Mouse (Mus musculus): ENCODE measurements around the gene Ralbp1.

Gene Ralbp1

DNA sequence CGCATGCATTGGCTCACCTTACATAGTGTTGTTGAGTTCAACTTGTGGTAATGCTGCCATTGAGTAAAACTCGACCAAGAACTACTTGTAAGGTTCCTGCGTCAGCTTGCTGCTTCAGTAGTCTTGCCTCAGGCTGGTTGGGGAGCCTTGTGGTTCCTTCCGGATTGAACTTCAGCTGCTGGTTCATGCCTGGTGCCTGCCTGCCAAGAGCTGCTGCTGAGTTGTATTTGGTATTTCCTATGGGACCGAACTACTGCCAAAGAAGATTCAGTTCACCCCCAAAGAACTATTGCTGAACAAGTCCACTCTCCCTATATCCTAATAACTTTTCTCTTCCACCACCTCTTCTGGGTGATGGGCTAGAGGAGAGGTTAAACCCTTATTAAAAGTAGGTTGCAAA, 3.9 kb upstream of the Ralbp1 start:
- DNase-seq, result no peak

DNA sequence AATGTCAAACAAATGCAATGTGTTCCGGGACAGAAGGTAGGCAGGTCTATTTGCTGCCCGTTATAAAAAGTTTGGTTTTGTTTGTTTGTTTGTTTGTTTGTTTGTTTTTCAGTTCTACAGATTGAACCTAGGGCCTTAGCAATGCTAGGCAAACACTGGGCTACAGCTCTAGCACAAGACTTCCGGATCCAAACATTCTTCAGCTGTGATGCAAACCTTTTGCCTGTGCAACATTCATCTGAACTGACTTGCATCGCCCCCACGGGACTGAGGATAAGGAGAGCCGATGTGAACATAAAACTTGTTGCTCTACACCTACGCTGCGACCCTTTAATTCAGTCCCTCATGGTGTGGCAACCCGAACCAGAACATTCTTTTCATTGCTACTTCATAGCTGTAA, 973 bp upstream of the Ralbp1 start:
- peak; percentile 31 for DNase-seq

DNA sequence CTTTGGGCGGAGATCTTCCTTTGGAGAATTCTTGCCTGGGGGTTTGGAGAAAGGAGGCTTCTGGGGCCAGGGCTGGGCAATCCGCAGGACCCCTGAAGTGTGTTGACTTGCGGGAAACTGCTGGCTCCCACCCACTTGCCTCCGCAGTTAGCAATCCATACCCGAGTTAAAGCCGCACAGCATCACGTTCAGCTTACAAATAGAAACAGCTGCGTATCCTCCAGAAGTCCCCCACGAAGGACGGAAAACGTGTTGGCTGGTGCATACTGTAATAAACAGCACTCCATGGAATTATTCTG, 251 bp downstream of the Ralbp1 start:
- no peak for DNase-seq

DNA sequence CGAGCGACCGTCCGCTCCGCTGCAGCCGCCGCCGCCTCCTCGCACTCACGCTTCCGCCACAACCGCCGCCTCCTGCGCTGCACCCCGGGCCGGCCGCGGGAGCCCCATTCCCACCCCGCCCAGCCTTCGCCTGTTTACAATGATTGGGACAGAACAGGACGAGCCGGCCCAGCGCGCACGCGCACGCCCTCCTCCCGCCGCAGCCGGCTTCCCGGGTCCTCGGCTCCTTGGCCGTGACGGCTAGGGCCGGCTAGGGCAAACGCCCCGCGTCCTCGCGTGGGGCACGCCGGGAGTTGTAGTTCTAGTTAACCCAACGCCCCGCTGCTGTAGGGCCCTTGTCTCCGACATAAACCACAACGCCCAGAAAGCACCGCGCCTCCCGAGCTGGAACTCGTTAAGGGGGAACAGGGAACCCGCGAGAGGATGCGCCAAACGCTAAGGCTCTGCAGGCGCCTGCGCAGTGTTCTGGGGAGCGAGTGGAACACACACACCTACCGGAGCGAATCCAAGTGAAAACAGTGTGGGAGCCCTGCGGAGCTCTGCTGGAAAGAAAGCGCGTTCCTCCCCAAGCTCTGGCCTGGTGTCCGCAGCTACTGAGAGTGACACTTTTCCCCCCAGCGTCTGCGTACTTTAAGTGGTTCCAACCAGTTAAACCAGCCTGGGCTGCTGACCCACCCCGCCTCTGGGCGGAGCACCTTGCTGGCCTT, 754 bp downstream of the Ralbp1 start:
- DNase-seq, result peak; percentile 100

DNA sequence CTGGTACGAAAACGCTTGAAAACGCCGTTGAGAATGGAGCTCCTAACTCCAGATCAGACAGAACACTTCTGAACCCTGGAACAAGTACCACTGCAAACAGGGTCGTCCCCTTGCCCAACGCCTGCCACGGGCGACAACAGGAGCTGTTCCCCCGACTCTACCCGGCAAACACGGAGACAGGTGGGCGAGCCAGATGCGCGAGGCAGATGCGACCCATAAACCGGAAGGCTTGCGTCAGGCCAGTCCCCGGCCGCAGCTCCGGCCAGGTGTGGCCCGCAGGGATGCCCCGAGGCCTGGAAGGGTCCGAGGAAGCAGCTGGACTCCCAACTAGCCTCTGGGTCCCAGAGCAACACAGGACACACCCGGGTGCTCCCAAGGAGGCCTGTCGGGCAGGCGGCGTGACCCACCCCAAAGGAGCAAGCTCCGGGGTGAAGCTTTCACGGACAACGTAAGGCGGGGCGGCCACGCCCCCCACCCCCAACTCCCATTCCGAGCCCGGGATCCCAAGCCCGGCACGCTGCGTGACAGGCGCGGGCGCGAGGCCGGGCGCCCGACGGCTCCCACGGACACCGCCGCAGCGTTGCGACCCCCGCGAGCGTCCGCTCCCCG, 1.4 kb downstream of the Ralbp1 start:
- peak; percentile 72 for DNase-seq

DNA sequence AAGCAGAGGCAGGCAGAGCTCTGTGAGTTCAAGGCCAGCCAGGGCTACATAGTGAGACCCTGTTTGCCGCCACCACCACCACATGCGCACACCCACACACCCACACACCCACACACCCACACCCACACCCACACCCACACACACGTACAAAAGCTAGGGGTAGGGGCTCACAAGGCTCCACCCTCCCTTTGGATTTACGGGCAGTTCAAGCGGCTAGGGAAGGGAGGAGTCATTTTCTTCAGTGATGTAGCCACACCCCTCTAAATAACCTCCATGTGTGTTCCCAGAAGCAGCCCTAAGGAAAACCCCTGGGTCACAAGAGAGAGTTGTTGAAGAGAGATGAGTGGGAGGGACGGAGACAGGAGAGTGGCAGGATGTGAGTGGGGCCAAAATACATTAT, 8.6 kb downstream of the Ralbp1 start:
- no peak for DNase-seq

DNA sequence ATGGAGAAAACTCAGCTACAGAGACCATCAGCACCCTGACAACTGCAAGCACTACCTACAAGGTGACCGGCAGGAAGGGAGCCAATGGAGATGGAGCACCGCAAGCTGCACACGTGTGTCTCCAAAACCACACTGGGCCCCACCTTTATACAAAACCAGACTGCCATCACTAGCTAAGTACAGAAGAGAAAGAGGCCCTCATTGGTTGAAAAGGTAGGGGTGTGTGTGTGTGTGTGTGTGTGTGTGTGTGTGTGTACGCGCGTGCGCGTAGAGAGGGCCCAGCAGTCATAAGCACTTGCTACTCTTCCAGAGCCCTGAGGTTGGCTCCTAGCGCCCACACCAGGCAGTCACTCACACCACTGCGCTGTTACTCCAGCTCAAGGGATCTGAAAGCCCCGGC, 11.8 kb downstream of the Ralbp1 start:
- no peak for DNase-seq

DNA sequence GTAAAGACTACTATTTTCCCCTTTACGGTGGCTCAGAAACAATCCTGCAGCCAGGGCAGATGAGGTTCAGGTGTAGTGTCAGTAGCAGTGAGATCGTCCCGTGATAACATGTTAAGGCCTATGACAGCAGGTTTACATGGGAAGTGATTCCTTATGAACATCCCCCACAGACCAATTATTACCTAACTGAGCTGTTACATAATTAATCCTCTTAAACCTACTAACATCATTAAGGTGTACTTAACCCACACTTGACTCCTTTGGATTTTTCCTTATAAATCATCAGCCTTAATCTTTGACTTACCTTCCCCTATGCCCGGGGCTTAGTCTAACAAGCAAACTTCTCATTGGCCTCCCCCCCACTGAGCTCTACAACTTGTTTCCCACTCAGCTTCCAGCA, 12.4 kb downstream of the Ralbp1 start:
- no peak for DNase-seq

DNA sequence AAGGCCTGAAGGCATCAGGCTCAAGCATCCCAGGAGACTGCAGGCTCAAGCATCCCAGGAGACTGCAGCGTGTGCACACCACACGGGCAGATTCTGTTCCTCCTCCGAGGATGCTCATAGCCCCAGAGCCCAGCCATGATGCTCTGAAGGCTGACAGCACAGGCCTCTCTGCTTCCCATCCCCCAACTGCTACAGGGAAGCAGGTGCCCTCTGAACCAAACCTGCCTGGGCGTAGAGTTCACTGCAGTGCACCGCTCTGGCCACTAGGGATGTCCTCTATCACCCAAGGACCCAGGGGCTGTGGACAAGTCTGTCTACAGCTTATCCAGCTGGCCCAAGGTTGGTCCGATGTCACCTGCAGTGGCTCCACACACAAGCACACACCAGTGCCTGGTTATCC, 12.9 kb downstream of the Ralbp1 start:
- DNase-seq, result peak; percentile 71

DNA sequence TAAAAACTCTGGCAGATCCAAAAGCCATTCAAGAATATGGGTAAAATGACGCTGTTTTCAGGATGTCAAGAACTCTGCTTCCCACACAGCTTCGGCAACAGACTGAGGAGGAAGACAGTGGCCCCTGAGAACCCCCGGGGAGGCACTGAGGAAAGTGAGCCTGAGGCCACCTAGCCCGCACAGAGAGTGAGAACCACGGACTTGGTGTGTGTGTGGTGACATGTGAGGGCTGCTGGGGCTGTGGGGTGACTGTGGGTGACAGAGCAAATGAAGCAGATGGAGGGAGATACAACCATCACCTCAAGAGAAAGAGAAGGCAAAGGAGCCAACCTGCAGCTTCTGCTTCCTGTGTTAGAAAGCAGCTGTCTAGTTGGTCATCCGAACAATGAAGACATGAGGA, 13.5 kb downstream of the Ralbp1 start:
- DNase-seq, result no peak

DNA sequence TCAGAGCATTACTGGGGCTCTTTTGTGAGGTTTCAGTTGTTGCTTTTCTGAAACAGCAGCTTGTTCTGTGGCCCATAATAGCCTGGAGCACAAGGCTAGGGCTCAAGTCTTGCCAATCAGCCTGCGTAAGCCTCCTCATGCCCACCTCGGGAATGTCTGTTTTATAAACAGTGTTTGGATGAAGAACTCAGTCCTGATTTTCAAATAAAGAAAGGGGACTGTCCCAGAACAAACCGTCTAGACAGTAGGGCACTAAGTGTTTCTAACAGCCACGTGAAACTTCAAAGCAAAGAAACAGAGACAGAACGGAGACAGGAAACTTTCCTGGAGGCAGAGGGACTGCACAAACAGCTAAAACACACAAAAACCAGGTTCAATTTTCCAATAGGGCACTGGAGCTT, 14.0 kb downstream of the Ralbp1 start:
- no peak for DNase-seq

DNA sequence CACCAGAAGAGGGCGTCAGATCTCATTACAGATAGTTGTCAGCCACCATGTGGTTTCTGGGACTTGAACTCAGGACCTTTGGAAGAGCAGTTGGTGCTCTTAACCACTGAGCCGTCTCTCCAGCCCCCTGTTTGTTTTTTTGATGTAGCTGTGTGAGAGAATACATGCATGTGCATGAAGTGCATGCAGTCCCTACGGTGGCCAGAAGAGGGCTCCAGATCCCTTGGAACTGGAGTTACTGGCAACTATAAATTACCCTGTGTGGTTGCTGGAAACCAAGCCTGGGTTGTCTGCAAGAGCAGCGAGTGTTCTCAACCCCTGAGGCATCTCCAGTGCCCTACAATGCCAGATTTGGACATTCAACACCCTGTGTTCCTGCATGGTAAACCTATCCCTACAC, 15.5 kb downstream of the Ralbp1 start:
- peak; percentile 90 for DNase-seq

DNA sequence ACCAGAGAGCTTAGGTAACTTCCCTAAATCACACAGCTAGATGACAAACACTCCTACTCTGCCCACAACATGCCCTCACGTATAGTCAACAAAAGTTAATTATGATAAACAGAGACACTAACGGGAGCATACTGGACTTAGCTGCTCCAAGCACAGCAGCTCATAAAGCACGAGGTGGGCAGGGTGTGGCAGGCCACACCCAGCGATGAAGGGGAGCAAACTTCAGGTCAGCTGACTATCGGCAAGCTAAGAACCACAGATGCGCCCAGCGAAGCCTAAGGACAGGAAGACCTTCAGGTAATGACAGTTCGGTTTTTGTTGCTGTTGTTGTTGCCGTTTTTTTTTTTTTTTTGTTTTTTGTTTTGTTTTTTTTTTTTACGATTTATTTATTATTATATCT, 15.9 kb downstream of the Ralbp1 start:
- DNase-seq, result no peak

DNA sequence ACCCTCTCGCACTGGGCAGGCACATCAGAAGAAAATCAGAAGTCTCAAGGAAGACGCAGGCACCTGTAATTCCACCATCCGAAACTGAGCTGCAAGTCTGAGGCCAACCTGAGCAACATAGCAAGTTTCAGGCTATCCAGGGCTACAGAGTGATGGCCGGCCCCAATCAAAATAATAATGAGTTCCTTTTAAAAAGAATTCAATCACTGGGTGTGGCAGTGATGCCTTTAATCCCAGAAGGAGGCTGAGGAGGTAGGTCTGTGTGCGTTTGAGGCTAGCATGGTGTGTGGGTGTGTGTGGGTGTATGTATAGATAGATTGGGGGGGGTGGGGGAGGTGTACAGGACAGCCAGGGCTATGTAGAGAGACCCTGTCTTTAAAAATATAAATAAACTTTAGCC, 17.6 kb downstream of the Ralbp1 start:
- no peak for DNase-seq

DNA sequence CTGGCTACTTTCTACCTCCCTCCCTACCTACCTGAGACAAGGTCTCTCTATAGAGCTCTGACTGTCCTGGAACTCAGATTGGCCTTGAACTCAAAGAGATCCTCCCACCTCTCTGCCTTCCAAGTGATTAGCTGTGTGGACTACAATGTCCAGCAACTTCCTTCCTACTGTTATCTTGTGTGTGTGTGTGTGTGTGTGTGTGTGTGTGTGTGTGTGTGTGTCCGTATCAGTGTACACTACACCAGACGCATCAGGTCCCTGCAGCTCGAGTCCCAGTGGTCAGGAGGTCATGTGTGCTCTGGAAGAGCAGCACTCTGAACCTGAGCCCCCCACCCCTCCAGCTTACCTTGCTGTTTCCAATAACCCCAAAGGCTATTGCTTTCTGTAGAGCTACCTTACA, 19.4 kb downstream of the Ralbp1 start:
- DNase-seq, result no peak

DNA sequence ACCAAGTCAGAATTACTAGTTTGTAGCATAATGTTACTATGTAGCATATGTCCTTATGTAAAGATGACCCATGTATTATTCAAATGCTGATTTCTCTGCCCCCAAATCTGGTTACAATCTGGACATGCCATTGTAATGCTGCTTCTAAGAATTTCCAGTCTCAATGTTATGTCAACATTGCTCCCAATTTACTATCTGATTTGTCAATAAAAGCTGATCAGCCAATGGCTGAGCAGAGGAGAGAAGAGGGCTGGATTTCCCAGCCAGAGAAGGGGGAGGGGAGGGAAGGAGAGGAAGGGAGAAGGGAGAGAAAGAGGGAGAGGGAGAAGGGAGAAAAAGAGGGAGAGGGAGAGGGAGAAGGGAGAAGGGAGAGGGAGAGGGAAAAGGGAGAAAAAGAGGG, 20.3 kb downstream of the Ralbp1 start:
- DNase-seq, result no peak

DNA sequence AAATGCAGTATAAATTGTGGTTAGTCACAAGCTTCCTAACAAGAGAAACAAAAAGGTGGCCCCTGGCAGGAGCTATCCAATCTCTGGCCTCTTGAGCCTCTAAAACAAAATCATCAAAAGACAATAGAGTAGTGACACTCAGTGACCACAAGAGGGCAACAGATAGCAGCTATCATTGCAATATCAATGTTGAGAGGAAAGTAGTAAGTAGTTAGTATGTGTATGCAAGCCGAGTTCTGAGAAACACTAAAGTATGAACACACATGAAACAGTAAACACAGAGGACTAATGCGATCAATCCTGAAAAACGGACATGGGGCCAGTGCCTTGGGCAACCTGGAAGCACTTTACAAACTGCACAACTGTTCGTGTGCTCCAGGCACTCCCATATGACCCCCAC, 20.9 kb downstream of the Ralbp1 start:
- peak; percentile 34 for DNase-seq

DNA sequence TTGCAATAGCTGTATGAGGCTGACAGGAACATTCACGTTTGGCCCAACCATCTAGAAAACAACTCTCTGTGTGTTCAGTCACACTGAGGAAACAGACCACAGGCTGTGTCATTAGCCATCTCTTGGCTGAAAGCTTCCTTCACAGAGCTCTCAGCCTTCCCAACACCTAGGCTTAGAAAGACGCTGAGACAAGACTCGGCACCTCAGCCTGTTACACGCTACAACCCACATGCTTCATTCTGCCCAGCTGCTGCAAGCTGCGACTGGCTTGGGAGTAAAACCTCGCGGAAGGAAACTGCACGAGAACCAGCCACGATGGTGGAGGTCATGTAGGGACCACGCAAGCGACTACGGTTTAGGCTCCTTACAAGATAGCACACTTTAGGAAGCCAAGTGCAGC, 21.8 kb downstream of the Ralbp1 start:
- DNase-seq, result no peak

DNA sequence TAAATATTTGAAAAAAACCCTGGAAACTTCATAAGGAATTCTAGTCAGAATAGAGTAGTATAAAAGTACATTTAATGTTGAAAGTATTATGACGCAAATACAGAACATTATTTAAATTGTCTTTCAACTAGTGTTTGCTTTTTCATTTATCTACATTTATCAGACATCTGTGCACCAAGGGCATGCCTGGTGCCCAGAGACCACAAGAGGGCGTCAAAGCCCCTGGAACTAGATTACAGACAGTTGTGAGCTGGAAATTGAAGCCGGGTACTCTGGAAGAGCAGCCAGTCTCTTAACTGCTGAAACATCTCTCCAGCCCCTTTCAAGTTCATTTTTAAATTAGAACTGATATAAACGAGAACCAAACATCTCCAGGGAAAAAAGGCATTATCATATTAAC, 23.0 kb downstream of the Ralbp1 start:
- peak; percentile 65 for DNase-seq

DNA sequence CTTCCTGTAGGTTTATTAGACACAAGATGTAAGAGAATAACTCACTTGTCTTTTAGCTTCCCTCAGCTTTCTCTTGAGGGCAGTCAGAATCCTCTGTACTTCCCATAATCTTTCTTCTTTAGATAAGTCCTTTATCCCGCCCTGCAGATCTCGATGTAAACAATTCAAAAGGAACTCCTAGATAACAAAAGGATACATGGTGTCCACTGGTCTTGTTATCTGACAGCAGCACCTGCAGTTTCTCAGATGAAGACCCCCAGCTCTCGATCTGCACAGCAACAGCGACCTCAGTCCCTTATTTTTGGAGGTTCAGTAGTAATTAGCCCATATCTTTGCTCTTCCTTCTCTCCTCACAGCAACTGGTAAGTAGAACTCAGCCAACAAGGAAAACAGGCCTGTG, 28.0 kb downstream of the Ralbp1 start:
- DNase-seq, result no peak

DNA sequence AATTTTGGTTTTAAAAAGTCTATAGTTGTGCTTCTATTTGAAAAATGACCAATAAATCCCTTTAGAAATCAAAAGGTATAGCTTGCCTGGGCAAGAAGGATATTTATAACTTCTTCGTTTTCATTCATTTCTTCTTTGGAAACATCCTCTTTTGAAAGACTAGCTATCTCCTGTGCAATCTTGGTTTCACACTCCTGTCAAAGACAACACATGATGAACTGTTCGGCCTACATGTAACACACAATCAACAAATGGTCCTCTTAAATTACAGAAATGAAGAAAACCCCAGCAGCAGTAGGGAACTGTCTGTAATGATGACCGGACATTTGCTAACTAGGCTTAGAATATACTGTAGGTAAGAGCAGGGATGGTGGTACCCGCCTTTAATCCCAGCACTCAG, 31.6 kb downstream of the Ralbp1 start:
- DNase-seq, result no peak

DNA sequence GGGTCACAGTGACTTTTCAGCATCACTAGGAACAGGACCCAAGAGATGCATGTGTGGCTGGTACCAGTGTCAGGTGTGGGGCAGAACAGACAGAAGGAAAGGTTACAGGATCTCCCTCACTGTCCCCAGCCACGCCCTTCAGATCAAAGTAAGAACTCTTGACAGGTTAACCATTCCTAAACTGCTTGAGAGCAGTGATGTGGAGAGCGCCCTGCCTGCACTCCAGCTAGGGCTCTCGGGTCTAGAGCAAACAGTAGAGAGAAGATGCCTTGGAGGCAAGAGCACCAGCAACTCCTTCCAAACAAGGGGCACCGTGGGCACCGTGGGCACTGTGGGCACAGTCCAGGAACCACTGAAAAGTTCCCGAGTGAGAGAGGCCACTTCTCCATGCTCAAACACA, 32.3 kb downstream of the Ralbp1 start:
- peak; percentile 36 for DNase-seq

DNA sequence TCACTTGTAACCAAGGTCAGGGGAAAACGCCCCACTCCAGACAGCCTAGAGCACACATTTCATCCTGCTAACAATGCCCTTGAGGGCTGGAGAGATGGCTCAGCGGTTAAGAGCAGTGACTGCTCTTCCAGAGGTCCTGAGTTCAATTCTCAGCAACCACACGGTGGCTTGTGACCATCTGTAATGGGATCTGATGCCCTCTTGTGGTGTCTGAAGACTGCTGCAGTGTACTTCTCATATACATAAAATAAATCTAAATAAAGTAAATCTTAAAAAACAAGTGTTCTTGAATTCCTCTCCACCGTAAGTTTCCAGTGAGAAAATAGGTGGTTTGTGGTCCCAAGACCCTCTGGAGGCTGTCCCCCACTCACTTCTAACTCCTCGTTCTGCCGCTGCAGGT, 33.8 kb downstream of the Ralbp1 start:
- no peak for DNase-seq

DNA sequence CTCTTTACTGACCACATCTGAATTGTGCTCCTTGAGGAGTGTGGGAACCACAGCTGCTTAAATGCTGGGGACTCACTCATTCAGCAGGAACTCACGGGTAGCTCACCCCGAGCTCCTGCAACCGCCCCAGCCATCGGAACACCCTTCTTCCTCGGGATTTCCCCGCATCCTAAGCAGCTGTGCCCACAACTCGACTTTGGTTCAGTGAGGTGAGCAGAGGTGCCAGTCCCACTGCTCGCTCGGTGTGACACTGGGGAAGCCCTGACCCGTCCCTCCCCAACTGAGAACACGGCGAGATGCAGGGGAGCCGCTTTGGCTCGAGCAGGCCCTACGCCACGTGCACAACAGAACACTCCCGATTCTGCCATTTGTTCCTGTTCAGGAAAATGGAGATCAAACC, 35.1 kb downstream of the Ralbp1 start:
- no peak for DNase-seq

DNA sequence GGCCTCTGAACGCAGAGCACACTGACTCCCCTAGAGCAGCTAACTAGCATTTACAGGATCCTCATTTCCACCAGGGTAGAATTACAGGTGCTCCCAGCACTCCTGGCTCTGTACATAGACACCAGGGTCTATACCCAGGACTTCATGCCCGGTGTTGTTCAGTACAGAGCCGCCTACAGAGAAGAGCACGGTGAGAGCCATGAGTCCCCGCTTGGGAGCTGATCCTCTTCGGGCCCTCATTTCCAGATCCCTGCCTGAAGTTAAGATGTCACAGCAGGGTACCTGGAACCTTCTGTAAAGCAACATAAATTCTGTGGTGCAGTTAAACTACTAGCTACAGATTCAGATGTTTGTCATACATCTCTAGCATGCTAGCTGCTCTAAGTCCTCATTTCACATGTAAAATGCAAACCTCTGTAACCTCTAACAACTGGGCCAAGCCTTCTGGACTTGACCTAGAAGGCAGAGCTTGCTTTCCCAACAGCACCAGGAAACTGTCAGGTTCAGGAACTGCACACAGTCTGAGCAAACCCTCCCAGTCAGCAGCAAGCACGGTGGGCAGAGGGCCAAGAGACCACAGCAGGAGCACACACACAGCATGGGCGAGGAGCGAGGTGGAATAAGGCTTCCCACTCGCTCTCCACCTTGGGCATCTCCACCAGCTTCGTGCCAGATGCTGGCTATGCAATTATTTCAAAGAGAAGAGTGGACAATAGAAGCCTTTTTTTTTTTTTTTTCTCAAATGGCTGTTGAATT, 37.7 kb downstream of the Ralbp1 start:
- peak; percentile 48 for DNase-seq
